Mouse (Mus musculus): ENCODE measurements around the gene Fyco1.

DNA sequence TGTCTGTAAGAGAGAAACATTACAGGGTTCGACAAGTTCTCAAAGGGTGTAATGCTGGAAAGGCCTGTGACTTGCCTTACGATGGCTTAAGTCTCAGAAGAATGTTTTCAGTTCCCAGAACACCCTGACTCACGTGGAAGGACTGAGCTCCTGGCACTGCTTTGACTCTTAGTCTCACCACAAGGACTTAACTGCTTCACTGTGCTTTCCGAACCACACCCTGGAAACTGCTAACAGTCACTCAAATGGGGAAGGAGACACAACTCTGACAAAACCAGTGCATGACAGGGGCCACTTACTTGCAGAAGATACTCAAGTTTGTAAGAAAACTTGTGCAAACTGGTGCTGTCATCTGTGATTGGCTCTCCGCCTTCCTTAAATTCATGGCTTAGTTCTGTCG, 11.5 kb downstream of the Fyco1 start:
- TF ChIP-seq POLR2A (IDR thresholded peaks at IDR 0.05; ENCODE audit: insufficient read depth, low read length): no peak
- no peak for TF ChIP-seq CTCF (IDR thresholded peaks at IDR 0.05; ENCODE audit: low read depth, low read length)

All from ES-Bruce4 (cell line).